Mouse (Mus musculus) bone marrow, adult 2 months (tissue): ENCODE results near the gene Ephb2.

Experiments used
- CTCF ChIP-seq: fragments of 200-500 bp; IDR thresholded peaks from 2 replicates; pipeline ENCODE4 v1.5.1; 2011; ENCODE audit warnings: low read length, control low read depth; ENCODE audit not compliant: control insufficient read depth, insufficient read depth
- POLR2A ChIP-seq: fragments of 200-500 bp; IDR thresholded peaks from 2 replicates; pipeline ENCODE4 v1.6.1; 2011; ENCODE audit warnings: low read depth, mild to moderate bottlenecking, control low read depth, low read length, borderline replicate concordance; ENCODE audit not compliant: control insufficient read depth

GRCm38 (mm10) chr4:136834439-136834814 lies 1.4 kb downstream of the Ephb2 start:
- no peak for TF ChIP-seq POLR2A
- no peak for TF ChIP-seq CTCF
